Mouse (Mus musculus): ENCODE data around the gene Camsap1.

The Camsap1 gene

DNA sequence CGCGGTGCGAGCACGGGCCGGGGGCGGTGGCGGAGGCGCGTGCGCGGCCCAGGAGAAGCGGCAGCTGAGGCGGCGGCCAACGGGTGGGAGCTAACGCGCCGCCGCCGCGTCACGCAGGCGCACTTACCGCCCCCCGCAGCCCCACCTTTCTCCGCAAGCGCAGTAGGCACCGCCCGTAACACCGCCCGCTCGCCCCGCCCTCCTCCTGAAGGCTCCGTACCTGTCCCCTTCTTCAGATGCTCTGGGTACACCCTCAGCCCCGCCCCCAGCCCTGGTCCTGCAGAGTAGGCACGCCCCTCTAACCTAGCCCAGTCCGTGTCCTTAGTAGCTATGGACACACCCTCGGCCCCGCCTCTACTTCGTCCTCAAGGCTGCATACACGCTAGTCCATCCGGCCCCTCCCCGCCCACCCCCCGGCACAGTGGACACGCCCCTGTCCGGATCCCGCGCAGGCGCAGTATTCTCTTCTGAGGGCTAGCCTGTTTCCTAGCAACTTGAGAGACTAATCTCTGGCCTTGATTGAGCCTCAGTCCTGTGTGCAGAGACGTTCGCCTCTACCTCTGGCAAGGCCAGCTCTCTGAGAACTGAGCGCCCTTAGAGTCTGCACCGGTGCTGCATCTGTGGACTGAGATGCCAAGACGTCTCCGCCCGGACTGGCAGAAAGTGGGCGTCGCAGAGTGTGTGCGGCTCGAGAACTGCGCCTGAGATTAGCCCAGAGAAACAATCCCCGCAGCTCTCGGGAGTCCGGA lies at the start of gene Camsap1:
TSS of gene Camsap1 (minus strand) at position 124 of the 749 bp plus-strand sequence.
- peak; percentile 98 for DNase-seq (ENCODE audit: extremely low read depth, low read depth)

DNA sequence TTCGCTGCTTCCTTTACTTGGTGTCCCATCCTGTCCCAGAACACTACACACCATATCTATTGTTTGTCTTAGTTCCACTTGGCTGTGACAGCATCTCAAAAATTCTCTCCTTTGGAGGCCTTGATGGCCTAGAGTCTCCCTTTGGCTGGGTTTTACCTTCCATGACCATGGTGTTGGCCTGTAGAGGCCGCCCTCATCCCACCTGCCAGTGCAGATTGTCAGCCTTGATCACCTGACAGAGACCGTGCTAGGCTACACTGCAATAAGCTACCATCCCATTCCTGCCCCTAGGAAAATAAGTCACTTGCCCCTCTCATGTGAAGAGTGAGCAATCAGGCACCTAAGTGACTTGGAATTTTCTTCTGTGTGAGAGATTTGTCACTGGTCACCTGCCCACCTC lies 47.2 kb upstream of the Camsap1 start:
- DNase-seq (ENCODE audit: extremely low read depth, low read depth), result no peak

DNA sequence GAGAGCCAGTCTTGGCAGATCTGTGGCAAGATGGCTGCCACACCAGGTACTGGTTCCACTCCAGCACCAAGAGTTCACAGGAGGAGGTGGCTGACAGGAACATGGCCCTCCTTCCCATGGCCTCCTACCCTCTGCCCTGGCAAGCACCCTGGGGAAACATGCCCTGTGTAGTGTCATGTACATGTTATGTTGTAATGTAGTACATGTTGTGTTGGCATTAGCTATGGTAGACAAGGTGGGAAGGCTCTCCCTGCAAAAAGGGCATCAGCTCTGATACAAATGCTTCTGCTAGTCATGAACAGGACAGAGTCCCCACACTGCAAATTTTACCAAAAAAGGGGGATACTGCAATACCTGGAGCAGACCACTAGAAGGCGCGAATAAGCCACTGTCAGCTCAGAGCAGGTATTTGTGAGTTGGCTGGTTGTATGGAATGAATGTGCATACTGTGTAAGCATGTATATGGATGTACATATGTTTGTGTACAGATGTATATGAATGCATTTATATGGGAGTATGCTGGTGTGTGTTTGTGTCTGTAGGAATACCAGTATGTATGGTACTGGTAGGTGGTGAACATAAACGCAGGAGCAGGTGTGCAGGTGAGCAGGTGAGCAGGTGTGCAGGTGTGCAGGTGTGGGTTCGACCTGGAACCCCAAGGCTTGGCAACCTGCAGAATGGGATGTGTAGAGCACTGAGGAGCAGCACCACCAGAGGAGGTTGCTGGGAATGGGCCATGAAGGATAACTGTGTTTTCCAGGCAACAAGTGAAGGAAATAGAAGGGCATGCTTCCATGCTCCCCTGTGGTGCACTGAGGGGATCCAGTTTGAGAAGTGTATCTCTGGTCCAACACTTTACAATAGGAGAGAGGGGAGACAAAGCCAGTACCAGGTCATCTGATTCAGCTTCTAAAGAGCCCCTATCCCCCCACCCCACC lies 41.3 kb upstream of the Camsap1 start:
- DNase-seq (ENCODE audit: extremely low read depth, low read depth), result no peak

DNA sequence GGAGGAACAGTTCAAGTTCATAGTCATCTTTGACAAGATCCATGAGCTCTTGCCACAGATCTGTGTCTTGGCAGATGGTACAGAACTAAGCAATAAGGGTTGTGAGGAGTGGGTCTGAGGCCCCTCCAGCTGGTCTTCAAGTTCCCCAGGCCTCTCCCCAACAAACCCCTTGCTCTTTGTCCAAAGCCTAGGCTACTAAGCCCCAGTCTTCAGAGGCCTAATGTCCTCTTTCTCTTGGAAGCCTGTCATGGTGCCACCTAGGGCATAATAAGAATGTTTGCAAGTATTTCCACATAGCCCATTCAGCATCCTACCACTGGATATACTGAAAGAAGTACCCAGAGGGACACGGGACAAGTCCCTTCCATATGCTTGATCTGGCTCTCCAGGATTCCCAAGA lies 39.5 kb upstream of the Camsap1 start:
- no peak for DNase-seq (ENCODE audit: extremely low read depth, low read depth)

DNA sequence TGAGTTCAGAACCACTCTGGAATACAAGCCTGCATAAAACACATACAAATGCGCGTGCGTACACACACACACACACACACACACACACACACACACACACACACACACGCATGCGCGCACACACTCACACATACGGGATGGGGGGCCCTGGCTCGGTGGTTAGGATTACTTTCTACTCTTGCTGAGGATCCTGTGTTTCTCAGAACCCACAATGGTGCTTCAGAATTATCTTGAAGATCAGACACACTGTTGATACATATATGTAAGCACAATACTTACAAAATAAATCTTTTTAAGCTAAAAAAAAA lies 39.1 kb upstream of the Camsap1 start:
- DNase-seq (ENCODE audit: extremely low read depth, low read depth), result no peak

DNA sequence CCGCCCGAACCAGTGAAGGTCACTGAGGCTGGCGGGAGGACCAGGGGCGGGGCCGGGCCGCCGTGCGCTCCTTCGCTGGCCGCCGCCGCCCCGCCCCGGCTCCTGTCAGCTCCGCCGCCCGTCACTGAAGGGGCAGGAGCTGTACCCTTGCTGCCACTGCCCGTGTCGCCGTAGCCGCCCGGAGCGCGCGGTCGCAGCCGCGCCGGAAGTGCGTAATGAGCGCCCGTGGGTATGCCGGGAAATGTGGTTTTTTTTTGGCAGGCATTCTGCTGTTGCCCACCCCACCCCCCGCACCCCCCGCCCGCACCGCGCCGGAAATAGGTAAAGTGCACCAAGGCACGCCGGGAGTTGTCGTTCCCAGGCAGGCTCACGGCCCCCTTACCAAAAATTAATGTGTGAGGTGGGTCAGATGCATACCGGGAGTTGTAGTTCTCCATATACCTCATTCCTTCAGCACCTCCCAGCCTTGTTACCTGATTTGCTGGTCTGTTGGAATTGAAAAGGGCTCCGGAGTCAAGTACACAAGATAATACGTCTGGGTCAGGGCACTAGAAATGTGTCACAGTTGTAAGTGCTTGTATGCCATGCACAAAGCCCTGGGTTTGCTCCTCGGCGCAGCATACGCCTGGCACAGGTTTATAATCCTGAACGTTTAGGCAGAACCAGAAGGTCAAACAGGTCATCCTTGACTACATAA lies 38.6 kb upstream of the Camsap1 start, which contains the start of gene Ubac1:
TSS of gene Ubac1 (minus strand) at position 187 of the 697 bp plus-strand sequence.
- peak; percentile 75 for DNase-seq (ENCODE audit: extremely low read depth, low read depth)

DNA sequence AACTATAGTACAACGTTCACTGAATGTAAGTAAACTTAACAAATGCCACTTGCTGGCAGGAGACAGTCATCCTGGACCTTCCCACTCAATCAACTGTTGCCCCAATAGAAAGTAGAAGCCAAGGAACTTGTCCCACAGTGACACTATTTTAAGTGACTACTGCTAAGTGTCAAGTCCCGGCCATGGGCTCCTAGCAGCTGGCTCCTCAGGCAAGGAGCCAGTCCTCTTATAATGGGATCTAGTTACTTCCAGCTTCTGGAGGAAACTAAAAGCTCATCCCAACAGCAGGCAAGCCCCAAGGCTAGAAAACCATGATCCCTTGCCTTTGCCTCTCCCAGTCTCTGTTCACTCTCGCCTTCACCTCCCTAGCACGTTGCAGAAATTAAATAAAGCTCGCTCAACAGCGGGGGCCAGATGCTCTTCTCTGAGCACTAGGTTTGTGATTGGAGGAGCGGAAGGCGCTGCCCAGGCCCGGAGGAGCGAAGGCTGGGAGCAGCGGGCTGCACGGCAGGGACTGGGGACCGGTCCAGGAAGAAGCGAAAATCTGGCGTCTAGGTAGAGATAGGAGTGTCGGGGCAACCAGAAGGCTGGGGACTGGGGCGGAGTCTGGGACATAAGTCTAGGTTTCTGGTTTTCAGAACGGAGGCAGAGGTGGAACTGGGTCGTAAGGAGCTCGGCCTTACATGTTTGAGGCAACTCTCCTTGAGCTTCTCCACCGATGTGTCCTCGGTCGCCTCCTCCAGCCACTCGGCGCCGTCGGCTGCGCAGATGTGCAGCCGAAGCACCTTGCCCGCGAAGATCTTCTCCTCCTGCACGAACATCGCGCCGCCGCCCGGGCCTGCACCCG lies 37.9 kb upstream of the Camsap1 start:
- DNase-seq (ENCODE audit: extremely low read depth, low read depth), result peak; percentile 45

DNA sequence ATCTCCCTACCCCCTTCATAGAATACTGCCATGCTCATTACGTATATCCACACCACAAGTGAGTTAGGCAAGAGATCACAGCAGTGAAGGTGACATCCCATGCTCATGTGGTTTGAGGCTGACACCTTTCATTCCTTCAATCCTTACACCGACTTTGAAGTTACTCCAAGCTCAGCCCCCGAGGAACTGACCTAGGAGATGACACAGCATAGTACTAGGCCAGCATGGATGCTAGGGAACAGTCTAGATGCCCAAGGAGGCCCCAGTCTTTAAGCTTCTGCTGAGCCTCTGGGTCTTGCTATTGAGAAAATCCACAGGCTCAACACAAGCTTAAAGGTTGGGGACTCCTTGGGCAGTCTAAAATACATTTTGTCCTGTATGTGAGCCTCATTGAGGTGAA lies 36.8 kb upstream of the Camsap1 start:
- no peak for DNase-seq (ENCODE audit: extremely low read depth, low read depth)

DNA sequence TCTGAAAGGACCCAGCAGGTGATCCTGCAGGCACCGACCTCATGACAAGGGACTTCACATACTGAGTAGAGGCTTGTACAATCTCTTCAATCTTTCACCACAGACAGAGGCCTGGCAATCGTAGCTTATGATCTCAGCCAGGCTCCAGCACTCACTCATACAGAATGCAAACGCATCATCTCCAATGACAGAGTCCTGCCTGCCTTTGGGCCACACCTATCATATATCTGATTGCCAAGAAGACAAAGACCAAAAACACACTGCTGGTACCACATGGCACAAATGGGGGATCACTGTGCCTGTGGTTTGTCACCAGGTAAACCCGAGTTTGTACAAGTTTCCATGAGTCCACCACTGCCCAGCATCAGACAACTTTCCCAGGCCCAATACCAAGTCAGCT lies 34.2 kb upstream of the Camsap1 start:
- no peak for DNase-seq (ENCODE audit: extremely low read depth, low read depth)

DNA sequence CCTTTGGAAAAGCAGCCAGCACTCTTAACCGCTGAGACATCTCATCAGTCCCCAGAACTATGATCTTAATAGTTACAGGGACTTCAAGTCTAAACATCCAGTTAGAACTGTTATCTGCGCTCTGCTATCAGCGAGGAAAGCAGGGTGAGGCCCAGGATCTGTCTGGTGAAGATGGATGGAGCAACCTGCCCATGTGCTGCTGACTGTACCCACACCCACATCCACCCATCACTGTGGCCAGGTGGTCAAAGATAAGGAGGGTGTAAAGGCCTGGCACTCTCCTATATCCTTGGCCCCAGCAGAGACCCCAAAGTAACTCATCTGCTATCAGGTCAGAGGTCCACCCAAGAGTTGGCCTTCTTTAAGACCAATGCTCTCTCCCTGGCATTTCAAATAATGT lies 30.6 kb upstream of the Camsap1 start:
- no peak for DNase-seq (ENCODE audit: extremely low read depth, low read depth)

DNA sequence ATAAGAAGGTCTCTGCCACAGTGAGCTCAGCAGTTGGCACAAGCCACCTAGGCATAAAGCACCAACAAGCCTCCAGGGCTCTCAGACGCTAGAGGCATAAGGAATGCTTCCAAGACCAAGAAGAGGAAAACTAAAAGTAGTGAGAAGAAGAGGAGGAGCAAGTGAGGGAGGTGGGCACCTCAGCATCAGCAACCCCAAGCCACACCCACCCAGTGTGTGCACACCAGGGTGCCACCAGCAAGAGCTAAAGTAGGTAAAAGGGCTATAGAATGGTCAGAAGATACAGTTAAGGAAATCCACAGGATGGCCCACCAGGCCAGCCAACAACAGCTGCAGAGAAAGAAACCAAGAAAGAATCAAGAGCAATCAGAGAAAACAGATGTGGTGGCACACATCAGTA lies 28.3 kb upstream of the Camsap1 start:
- DNase-seq (ENCODE audit: extremely low read depth, low read depth), result no peak

DNA sequence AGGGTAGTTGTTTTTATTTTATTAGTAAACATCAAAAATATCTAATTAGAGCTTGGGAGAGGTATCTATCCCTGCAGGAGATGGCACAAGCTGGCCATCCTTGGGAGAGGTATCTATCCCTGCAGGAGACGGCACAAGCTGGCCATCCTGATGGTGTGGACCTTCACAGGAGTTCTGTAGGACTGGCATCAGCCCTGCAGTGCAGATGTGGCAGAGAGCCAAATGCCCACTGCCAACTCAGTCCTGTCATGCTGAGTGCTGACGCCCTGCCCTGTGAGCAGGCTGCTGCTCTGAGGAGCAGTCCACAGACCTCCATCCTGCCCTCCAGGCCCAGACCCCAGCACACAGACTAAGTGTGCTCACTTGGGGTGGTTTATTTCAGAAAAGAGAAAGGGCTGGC lies 18.9 kb upstream of the Camsap1 start:
- no peak for DNase-seq (ENCODE audit: extremely low read depth, low read depth)

DNA sequence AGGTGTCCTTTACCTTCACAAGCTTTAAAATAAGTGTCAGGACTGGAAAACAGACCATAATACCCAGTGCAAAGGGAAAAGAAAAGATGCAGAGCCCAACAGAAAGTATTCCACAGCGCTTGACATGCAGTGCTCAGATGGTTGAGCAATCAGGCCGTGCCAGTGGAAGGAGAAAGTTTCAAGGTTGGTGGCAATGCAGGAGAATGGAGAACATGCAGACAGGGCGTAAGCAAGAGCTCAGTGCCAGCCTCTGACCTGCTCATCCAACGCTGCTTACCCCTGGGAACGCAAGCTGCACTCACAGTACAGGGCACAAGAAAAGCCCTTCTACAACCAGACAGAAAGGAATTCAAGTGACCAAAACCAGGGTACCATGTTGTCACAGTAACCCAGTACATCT lies 18.1 kb upstream of the Camsap1 start:
- DNase-seq (ENCODE audit: extremely low read depth, low read depth), result no peak

DNA sequence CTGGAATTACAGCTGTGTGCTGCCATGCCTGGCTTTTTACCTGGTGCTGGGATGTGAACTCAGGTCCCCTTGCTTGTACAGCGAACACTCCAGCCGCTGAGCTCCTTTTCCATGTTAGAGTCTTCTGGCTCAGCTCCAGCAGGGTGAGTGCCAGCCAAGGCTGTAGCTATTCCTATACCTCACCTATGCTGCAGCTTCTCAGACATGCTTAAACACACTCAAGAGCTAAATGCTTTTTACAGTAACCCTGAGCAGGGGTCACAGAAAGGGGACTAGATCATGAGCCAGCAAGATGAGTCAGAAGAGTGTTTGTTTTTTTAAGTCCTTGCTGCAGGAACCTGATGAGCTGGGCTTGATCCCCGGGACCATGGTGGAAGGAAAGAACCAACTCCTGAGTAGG lies 14.6 kb upstream of the Camsap1 start:
- DNase-seq (ENCODE audit: extremely low read depth, low read depth), result no peak

DNA sequence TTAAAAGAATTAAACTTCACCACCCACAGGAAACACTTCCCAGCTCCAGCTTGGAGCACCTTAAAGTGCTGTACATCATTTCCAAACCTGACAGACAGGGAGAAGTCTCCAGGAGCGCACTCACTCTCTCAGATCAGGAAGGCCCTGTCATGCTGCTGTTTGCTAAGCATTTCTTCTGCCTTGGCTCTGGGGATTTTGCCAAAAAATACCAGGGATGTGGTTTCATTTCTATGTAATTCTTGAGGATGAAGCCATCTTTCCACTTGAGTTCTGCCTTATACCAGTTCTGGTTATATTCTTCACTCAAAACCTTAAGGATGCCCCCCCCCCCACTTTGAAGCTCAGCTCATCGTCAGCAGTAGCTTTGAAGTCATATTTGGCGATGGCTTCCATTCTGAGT lies 11.7 kb upstream of the Camsap1 start:
- DNase-seq (ENCODE audit: extremely low read depth, low read depth), result no peak

DNA sequence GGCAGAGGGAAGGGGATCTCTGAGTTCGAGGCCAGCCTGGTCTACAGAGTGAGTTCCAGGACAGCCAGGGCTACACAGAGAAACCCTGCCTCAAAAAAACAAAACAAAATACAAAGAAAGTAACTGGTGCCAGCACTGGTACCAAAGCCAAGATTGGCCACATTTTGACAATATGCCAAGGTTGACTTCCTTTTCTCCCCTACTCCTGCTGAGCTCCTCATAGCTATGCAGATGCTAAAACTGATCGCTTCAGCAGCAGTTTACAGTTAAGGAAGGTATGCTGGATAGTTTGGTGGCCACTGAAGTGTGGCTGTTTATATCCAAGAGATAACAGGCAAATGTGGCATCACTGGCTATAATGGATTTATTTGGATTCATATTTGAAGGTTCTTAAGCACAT lies 9.2 kb upstream of the Camsap1 start:
- DNase-seq (ENCODE audit: extremely low read depth, low read depth), result peak; percentile 63

DNA sequence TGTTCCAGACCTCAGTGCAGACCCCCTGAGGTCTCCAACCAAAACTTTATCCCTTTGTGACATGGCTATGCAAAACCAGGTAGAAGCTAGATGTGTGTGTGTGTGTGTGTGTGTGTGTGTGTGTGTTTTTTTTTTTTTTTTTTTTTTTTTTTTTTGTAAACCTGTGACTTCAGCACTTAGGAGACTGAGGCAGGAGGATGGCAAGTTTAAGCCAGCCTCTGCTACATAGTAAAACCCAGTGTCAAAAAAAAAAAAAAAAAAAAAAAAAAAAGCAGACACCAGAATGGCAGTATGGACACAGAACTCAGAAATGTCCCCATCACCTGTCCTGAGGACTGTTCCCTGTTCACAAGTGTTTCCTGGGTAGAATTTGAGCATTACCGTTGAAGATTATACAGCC lies 6.6 kb upstream of the Camsap1 start:
- no peak for DNase-seq (ENCODE audit: extremely low read depth, low read depth)

DNA sequence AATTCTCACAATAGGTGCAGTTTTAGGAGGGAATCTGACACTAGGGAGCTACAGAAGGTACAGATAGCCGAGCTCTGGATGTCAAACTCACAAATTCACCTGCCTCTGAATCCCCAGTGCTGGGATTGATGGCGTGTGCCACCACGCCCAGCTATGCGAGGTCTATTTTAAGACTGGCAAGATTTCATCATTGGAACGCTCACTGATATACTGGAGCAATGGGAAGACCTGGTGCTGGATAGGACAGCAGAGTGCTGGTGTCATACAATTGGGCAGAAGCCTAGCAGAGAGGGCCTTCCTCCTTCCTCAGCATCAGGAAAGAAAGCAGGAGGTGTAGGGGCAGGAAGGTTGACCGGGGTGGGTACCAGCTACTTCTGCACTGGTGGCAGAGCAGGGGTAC lies 4.7 kb upstream of the Camsap1 start:
- DNase-seq (ENCODE audit: extremely low read depth, low read depth), result no peak

DNA sequence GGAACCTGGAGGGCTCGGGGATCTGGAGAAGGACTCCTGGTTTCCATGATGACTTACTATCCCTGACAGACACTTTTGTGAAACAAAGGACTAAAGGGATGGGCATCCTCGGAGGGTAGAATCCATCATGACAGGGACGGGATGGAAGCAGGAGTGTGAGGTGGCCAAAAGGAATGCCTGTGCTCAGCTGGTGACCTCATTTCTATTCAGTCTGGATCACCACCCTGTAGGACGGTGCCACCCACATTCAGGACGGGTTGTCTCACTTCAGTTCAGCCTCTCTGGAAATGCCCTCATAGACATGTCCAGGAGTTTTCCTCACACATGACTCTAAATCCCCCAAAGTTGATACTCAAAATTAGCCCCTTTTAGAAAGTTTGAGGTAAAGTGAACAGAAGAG lies 3.5 kb upstream of the Camsap1 start:
- no peak for DNase-seq (ENCODE audit: extremely low read depth, low read depth)

DNA sequence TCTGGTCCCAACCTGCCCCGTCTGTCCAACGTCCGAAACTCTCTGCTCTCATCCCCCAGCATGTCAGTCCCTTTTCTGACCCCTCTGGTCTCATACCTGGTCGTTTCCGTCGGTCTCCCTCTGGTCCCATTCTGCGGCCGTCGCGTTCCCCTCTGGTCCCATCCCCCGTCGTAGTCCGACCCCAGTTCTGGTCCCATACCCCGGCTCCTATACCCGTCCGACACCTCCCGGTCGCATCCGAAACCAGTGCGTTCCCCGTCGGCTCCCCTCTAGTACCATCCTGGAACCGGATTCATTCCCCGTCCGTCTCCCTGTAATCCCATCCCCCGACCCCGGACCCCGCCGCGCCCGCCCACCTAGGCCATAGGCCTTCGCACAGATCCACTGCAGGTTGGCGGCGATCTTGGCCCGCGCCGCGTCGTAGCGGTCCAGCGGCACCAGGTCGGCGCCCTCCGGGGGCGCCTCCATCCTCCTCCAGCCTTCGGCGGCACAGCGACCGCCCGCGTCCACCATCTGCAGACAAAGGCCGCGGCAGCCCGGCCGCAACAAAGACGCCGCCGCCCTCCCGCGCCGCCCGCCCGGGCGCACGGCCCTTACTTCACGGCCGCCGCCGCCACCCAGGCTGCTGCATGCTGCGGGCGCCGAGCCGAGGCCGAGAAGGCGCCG lies 523 bp downstream of the Camsap1 start:
- DNase-seq (ENCODE audit: extremely low read depth, low read depth), result no peak

DNA sequence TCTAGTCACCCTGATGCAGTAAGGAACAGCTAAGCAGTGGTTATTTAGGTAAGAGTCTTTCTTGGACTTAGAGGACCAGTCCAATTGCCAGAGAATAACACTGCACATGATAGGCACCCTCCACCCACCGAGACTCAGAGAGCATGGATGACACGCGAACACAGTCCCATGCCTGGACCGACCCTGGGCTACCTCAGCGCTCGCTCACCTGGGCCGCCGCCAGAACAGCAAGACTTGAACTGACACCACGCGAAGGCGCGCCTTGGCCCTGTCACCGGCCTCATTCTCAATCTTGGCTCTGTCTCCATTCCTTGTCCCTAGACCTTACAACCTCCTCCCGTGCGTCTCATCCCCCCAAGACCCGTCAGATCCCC lies 1.0 kb downstream of the Camsap1 start:
- no peak for DNase-seq (ENCODE audit: extremely low read depth, low read depth)

Data from MEL-GATA-1-ER (cell line).